Mouse (Mus musculus): ENCODE results near the gene Rbms2.
"Not testable (repeated sequence)": the region's sequence is repeated elsewhere in the genome, so short reads cannot be mapped to it uniquely, and the experiment has no call there.

Rbms2 gene

GRCm38 (mm10) chr10:128179989-128180388 is at the start of gene Rbms2:
Gene Rbms2, minus strand, starts transcription at chr10:128180297.
- no peak for DNase-seq

GRCm38 (mm10) chr10:128228009-128228408 is 47.9 kb upstream of the Rbms2 start:
- no peak for DNase-seq

GRCm38 (mm10) chr10:128227592-128227991 is 47.5 kb upstream of the Rbms2 start:
- no peak for DNase-seq

GRCm38 (mm10) chr10:128225538-128225937 is 45.4 kb upstream of the Rbms2 start, which contains the start of gene Mip:
Gene Mip, plus strand, starts transcription at chr10:128225838.
- no peak for DNase-seq

GRCm38 (mm10) chr10:128225064-128225463 is 45.0 kb upstream of the Rbms2 start:
- no peak for DNase-seq

GRCm38 (mm10) chr10:128221533-128222286 is 41.6 kb upstream of the Rbms2 start:
- DNase-seq, result no peak

- DNase-seq, result no peak
Observed at GRCm38 (mm10) chr10:128218387-128219117, 38.5 kb upstream of the Rbms2 start.

- no peak for DNase-seq
Observed at GRCm38 (mm10) chr10:128214981-128215380, 34.9 kb upstream of the Rbms2 start.

- DNase-seq, result not testable (repeated sequence)
Observed at GRCm38 (mm10) chr10:128214112-128214511, 34.0 kb upstream of the Rbms2 start.

GRCm38 (mm10) chr10:128212871-128213323 is 32.8 kb upstream of the Rbms2 start:
- peak; percentile 74 to 81 for DNase-seq

GRCm38 (mm10) chr10:128212148-128212547 is 32.1 kb upstream of the Rbms2 start:
- no peak for DNase-seq

GRCm38 (mm10) chr10:128211390-128212108 is 31.5 kb upstream of the Rbms2 start, which contains the start of gene Spryd4:
Gene Spryd4, minus strand, starts transcription at chr10:128211807.
- peak; percentile 87 to 92 for DNase-seq

- peak in 1 of 2 experiments; percentile 19 for DNase-seq
Observed at GRCm38 (mm10) chr10:128210954-128211353, 30.9 kb upstream of the Rbms2 start.

GRCm38 (mm10) chr10:128210131-128210530 is 30.0 kb upstream of the Rbms2 start:
- no peak for DNase-seq

GRCm38 (mm10) chr10:128209311-128210009 is 29.4 kb upstream of the Rbms2 start:
- DNase-seq, result no peak

- DNase-seq, result no peak
Observed at GRCm38 (mm10) chr10:128208326-128208725, 28.2 kb upstream of the Rbms2 start.

GRCm38 (mm10) chr10:128204941-128205340 is 24.8 kb upstream of the Rbms2 start:
- no peak for DNase-seq

- no peak for DNase-seq
Observed at GRCm38 (mm10) chr10:128201856-128202255, 21.8 kb upstream of the Rbms2 start.

- DNase-seq, result peak; percentile 52 to 70
Observed at GRCm38 (mm10) chr10:128194551-128195461, 14.7 kb upstream of the Rbms2 start.

- peak; percentile 99 for DNase-seq
Observed at GRCm38 (mm10) chr10:128194024-128194550, 14.0 kb upstream of the Rbms2 start, which contains the start of gene Gls2. Gene Gls2, plus strand, starts transcription at chr10:128194457.

- DNase-seq, result no peak
Observed at GRCm38 (mm10) chr10:128193113-128193512, 13.0 kb upstream of the Rbms2 start.

Data from cerebellum, postnatal 36 days (tissue).